Mouse (Mus musculus): ENCODE measurements around the gene Pum1.

The Pum1 gene

GRCm38 (mm10) chr4:130722607-130723006, 59.5 kb downstream of the Pum1 start:
- peak; percentile 60 for DNase-seq (ENCODE audit: extremely low read depth, low read depth)

GRCm38 (mm10) chr4:130726118-130726517, 63.0 kb downstream of the Pum1 start:
- no peak for DNase-seq (ENCODE audit: extremely low read depth, low read depth)

GRCm38 (mm10) chr4:130735957-130736356, 72.8 kb downstream of the Pum1 start:
- no peak for DNase-seq (ENCODE audit: extremely low read depth, low read depth)

GRCm38 (mm10) chr4:130738527-130738926, 75.4 kb downstream of the Pum1 start:
- DNase-seq (ENCODE audit: extremely low read depth, low read depth) = peak; percentile 31

- DNase-seq (ENCODE audit: extremely low read depth, low read depth) = no peak
These were observed 80.9 kb downstream of the Pum1 start for GRCm38 (mm10) chr4:130744058-130744457.

GRCm38 (mm10) chr4:130745561-130746306, 82.6 kb downstream of the Pum1 start:
- DNase-seq (ENCODE audit: extremely low read depth, low read depth) = no peak

GRCm38 (mm10) chr4:130749566-130749965, 86.4 kb downstream of the Pum1 start:
- DNase-seq (ENCODE audit: extremely low read depth, low read depth) = no peak

- DNase-seq (ENCODE audit: extremely low read depth, low read depth) = no peak
These were observed 88.8 kb downstream of the Pum1 start for GRCm38 (mm10) chr4:130751966-130752365.

- DNase-seq (ENCODE audit: extremely low read depth, low read depth) = no peak
These were observed 89.5 kb downstream of the Pum1 start for GRCm38 (mm10) chr4:130752591-130752990.

GRCm38 (mm10) chr4:130753755-130754154, 90.6 kb downstream of the Pum1 start:
- no peak for DNase-seq (ENCODE audit: extremely low read depth, low read depth)

GRCm38 (mm10) chr4:130754776-130755175, 91.7 kb downstream of the Pum1 start:
- no peak for DNase-seq (ENCODE audit: extremely low read depth, low read depth)

- no peak for DNase-seq (ENCODE audit: extremely low read depth, low read depth)
These were observed 96.8 kb downstream of the Pum1 start for GRCm38 (mm10) chr4:130759875-130760274.

GRCm38 (mm10) chr4:130761809-130762208, 98.7 kb downstream of the Pum1 start:
- no peak for DNase-seq (ENCODE audit: extremely low read depth, low read depth)

GRCm38 (mm10) chr4:130765399-130766160, 102.5 kb downstream of the Pum1 start:
- no peak for DNase-seq (ENCODE audit: extremely low read depth, low read depth)

GRCm38 (mm10) chr4:130766387-130766786, 103.3 kb downstream of the Pum1 start:
- DNase-seq (ENCODE audit: extremely low read depth, low read depth) = no peak

GRCm38 (mm10) chr4:130766926-130767325, 103.8 kb downstream of the Pum1 start:
- DNase-seq (ENCODE audit: extremely low read depth, low read depth) = no peak

GRCm38 (mm10) chr4:130773899-130774298, 110.8 kb downstream of the Pum1 start:
- DNase-seq (ENCODE audit: extremely low read depth, low read depth) = no peak

GRCm38 (mm10) chr4:130774822-130775221, 111.7 kb downstream of the Pum1 start:
- DNase-seq (ENCODE audit: extremely low read depth, low read depth) = no peak

GRCm38 (mm10) chr4:130777647-130778046, 114.5 kb downstream of the Pum1 start:
- no peak for DNase-seq (ENCODE audit: extremely low read depth, low read depth)

- no peak for DNase-seq (ENCODE audit: extremely low read depth, low read depth)
These were observed 115.9 kb downstream of the Pum1 start for GRCm38 (mm10) chr4:130779037-130779436.

- DNase-seq (ENCODE audit: extremely low read depth, low read depth) = no peak
These were observed 119.4 kb downstream of the Pum1 start for GRCm38 (mm10) chr4:130782492-130782891.

- peak; percentile 26 for DNase-seq (ENCODE audit: extremely low read depth, low read depth)
These were observed 121.6 kb downstream of the Pum1 start for GRCm38 (mm10) chr4:130784755-130785154.

GRCm38 (mm10) chr4:130787530-130787929, 124.4 kb downstream of the Pum1 start:
- no peak for DNase-seq (ENCODE audit: extremely low read depth, low read depth)

All from MEL-GATA-1-ER (cell line).